Mouse (Mus musculus) gastrocnemius, adult 2 months (tissue): ENCODE measurements around the gene Stac3. TPM values are rescaled to one million over a fixed set of nuclear protein-coding genes. Genes with fewer than 3 reads are reported as not detected.

Experiments used
- DNase-seq: peaks from one replicate; pipeline ENCODE4 v3.0.0; 2022
- H3K27ac ChIP-seq: fragments of 200-600 bp; 2 replicates; pipeline ENCODE4 v1.8.1; 2022; ENCODE audit warnings: mild to moderate bottlenecking
- H3K4me3 ChIP-seq: fragments of 200-600 bp; 2 replicates; pipeline ENCODE4 v1.8.1; 2022; ENCODE audit warnings: mild to moderate bottlenecking, moderate library complexity
- CTCF ChIP-seq: fragments of 200-600 bp; IDR thresholded peaks from 2 replicates; pipeline ENCODE4 v1.8.1; 2022; ENCODE audit warnings: antibody characterized with exemption, mild to moderate bottlenecking, moderate library complexity
- intact Hi-C: fragments of 180-260 bp; cut with DNase I; formaldehyde crosslinking; loops from one replicate; pipeline ENCODE4 v1.15.1; 2025
- long read RNA-seq, 2 experiments: library from polyadenylated mRNA; stranded (forward); transcript quantifications; one replicate each; pipeline ENCODE4 v2.0.0; 2021
- total RNA-seq, 2 experiments: library from RNA; stranded (reverse); gene quantifications; 2 replicates each; pipeline ENCODE4 v1.2.3; 2021

The Stac3 gene
- total RNA-seq, result 100 to 1,000 TPM; 393 to 462 TPM
- long read RNA-seq, experiment 1, partial matches to known transcripts, result 11 of 28 reads
- long read RNA-seq, experiment 1, other reads (novel, unspliced or antisense), result 15 of 28 reads
- long read RNA-seq, experiment 2, partial matches to known transcripts, result 18 of 31 reads
- long read RNA-seq, experiment 2, other reads (novel, unspliced or antisense), result 12 of 31 reads

GRCm38 (mm10) chr10:127500894-127501893 is at the start of gene Stac3:
Gene Stac3, plus strand, starts transcription at chr10:127501686.
- H3K4me3 ChIP-seq, result peak within 1 kb of the TSS; percentile 77
- peak within 1 kb of the TSS; percentile 97 for H3K27ac ChIP-seq
- intact Hi-C loops, result no loop called here
- no peak for TF ChIP-seq CTCF
- peak; percentile 82 for DNase-seq

- TF ChIP-seq CTCF, result no peak
- no peak for DNase-seq
- intact Hi-C loops, result no loop called here
- Histone ChIP-seq H3K4me3 (no peak overlapping the region), H3K27ac (no peak overlapping the region)
Measured at GRCm38 (mm10) chr10:127453701-127454100, 47.8 kb upstream of the Stac3 start.

GRCm38 (mm10) chr10:127462411-127463096 is 38.9 kb upstream of the Stac3 start:
- no peak overlapping the region for H3K27ac ChIP-seq
- intact Hi-C loops, result no loop called here
- H3K4me3 ChIP-seq, result no peak overlapping the region
- no peak for TF ChIP-seq CTCF
- no peak for DNase-seq

- TF ChIP-seq CTCF, result no peak
- Histone ChIP-seq H3K27ac (no peak overlapping the region), H3K4me3 (no peak overlapping the region)
- intact Hi-C loops, result no loop called here
- no peak for DNase-seq
Measured at GRCm38 (mm10) chr10:127471281-127471988, 30.1 kb upstream of the Stac3 start.

GRCm38 (mm10) chr10:127472722-127473121 is 28.8 kb upstream of the Stac3 start:
- intact Hi-C loops, result no loop called here
- no peak for TF ChIP-seq CTCF
- H3K27ac ChIP-seq, result no peak overlapping the region

GRCm38 (mm10) chr10:127475175-127475574 is 26.3 kb upstream of the Stac3 start:
- DNase-seq, result no peak
- no peak for TF ChIP-seq CTCF
- no peak overlapping the region for H3K4me3 ChIP-seq

More at GRCm38 (mm10) chr10:127472722-127473121, 28.8 kb upstream of the Stac3 start:
- no peak overlapping the region for H3K4me3 ChIP-seq
- DNase-seq, result no peak

GRCm38 (mm10) chr10:127476541-127476940 is 24.9 kb upstream of the Stac3 start:
- intact Hi-C loops, result no loop called here
- no peak for DNase-seq
- Histone ChIP-seq H3K27ac (no peak overlapping the region), H3K4me3 (no peak overlapping the region)
- no peak for TF ChIP-seq CTCF

More at GRCm38 (mm10) chr10:127475175-127475574, 26.3 kb upstream of the Stac3 start:
- intact Hi-C loops, result no loop called here
- no peak overlapping the region for H3K27ac ChIP-seq

- Histone ChIP-seq H3K27ac (no peak overlapping the region), H3K4me3 (no peak overlapping the region)
- no peak for TF ChIP-seq CTCF
- DNase-seq, result no peak
- intact Hi-C loops, result no loop called here
Measured at GRCm38 (mm10) chr10:127477301-127477700, 24.2 kb upstream of the Stac3 start.

GRCm38 (mm10) chr10:127479131-127479530 is 22.4 kb upstream of the Stac3 start:
- TF ChIP-seq CTCF, result peak; percentile 73
- no peak overlapping the region for H3K27ac ChIP-seq
- intact Hi-C loops, result loop anchor here (1.0 kb wide), 1 partner anchor 57 kb away; no protein-coding TSS in a partner anchor
- no peak for DNase-seq
- H3K4me3 ChIP-seq, result no peak overlapping the region

- no peak overlapping the region for H3K4me3 ChIP-seq
- peak; percentile 12; the same call in 1 of the 2 replicates for TF ChIP-seq CTCF
- peak; percentile 61 for DNase-seq
- intact Hi-C loops, result no loop called here
- H3K27ac ChIP-seq, result peak overlapping the region; percentile 64
Measured at GRCm38 (mm10) chr10:127480833-127481813, 20.4 kb upstream of the Stac3 start.

GRCm38 (mm10) chr10:127485235-127485634 is 16.3 kb upstream of the Stac3 start:
- intact Hi-C loops, result no loop called here
- no peak overlapping the region for H3K27ac ChIP-seq
- no peak for DNase-seq
- TF ChIP-seq CTCF, result no peak
- H3K4me3 ChIP-seq, result no peak overlapping the region
